Mouse (Mus musculus) layer of hippocampus, adult 11-12 months (tissue): Measurements from ENCODE around the gene Ugt1a6b.

Experiments
- DNase-seq: peaks from one replicate; pipeline ENCODE4 v3.0.0; 2022; ENCODE audit warnings: low spot score

Ugt1a6b gene

DNA sequence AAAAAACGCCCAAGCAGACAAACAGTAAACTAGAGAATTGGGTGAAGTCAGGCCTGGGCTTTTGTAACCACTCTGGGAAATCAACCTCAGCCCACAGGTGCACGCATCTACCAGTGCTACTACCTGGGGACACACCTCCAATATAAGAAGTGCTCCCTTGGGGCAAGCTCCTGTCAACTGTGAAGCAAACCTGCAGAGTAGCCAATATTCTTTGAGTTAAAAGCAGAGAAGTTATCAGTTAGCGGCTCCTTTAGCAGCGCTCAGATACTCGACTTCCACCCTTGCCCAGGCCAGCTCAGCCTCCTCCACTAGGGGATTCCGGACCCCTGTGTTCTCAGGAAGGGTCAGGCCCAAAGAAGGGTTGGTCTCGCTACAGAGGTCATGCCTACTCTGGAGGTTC lies 158.7 kb downstream of the Ugt1a6b start:
- no peak for DNase-seq

DNA sequence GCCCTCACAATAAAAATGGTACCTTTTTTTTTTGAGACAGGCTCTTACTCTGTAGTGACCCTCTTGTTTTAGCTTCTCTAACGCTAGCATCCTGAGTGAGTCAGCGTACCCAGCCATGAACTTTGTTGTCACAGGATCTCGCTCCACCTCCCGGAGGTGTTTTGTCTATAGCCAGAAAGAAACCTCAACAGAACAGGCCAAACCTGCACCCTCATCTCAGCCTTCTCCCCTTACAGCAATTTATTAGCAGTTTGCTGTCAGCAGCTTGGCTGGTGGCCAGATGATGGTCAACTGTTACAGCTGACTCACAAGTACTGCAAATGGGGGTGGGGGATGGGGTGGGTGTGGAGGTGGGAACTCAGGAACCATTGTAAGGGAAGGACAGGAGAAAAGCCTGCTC lies 159.2 kb downstream of the Ugt1a6b start:
- DNase-seq, result no peak

DNA sequence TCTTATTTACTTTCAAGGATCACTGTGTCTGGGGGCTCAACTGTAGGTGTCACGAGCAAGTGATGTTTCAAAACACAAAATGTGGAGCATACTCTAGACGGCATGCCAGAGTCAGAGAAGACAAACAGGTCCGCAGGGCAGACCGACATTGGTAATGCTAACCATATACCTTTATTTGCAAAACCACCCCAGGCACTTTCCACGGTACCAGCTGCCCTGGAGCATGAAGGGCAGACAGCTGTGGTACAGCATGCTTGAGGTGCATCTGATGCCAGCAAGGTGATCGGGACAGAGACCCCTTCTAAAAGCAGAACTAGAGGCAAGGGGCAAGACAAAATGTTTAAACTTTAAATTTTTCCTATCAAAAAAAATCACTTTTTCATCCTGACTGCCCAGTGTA lies 159.9 kb downstream of the Ugt1a6b start:
- no peak for DNase-seq

DNA sequence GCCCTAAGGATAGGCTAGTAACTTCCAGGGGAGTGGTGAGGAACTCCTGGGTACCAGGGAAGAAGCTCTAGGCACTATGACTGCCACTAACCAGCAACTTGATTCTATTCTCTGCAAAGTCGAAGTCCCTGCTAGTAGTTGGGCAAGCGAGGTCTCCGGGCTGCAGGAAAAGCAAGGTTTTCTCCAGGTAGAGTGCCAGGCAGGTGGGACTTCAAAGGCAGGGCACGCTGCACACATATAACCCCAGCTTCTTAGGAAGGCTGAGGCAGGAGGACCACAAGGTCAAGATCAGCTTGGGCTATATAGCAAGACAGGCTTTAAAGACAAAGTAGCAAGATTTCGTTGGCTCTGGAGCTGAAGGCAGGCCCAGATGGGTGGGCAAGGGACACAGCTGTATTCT lies 160.7 kb downstream of the Ugt1a6b start:
- no peak for DNase-seq

DNA sequence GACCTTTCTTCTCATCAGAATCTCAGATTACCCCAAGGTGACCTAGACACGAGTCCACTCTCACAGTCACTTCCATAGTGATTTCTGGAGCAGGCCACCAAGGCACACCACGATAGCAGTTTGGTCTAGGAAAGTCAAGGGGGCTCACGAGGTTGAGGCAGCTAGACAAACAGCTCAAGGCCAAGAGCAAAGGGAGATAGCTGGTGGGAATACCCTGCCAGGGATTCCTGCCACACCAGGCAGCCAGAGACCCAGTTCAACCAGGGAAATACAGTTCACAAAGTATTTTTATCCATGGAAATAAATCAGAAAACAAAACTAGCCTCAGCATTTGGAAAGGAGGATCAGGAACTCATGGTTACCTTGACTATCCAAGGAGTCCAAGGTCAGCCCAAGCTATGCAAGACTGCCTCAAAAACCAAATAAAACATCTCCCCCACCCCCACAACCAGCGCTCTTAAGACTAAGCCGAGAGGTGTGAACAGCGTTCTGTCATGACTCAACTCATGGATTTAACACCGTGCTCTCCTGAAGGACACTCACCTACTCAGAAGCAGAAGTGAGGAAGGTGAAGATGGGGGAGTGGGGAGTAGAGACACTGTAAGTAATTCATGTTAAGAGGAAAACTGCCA lies 161.3 kb downstream of the Ugt1a6b start:
- no peak for DNase-seq

DNA sequence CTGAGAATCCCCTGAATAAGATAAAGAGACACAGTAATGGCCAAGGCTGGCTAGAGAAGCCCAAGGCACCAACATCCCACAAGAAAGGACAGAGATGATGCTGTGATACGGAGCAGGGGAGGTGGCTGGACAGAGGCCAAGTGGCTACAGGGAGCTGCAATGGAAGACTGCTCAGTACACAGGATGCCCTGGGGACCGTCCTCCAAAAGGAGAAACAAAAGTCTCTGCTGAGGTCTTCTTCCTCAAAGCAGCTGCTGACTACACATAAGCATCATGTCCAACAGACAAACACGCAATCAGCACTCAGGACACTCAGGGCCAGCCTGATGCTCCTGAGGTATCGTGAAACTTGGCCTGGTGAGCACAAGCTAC lies 161.8 kb downstream of the Ugt1a6b start:
- DNase-seq, result no peak

DNA sequence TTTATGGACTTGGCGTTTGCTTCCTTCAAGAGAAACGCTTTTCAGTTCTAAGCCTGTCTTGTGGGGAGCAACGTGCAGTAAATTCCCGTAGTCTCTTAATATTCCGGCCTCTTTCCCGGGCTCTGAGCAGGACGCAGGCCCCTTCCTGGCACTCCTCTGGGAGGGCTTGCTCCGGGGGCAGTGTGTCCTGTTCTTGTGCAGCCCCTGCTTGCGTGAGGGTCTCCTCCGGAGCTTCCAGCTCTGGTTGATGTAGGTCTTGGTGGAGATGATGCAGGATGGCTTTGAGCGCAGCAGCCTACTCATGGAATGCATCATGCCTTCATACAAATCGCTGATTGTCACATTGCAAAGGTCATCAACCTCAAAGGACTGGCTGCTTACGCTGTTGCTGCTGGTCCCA lies 163.1 kb downstream of the Ugt1a6b start:
- no peak for DNase-seq

DNA sequence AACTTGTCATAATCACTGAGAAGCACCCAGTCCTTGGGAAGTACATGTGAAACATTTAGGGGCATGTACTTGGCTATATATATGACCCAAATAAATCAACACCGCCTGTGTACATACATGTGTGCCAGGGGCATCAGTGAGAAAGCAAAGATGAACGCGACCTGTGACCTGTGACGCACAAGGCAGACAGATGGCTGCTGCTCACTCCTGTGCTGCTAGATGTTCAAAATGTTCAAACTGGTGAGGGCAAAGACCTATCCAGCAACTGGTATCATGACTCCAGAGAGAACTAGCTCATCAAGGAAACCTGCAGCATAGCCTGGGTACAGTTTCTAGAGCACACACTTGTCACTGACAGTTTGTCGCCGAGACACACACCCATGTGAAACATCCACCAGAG lies 164.4 kb downstream of the Ugt1a6b start:
- no peak for DNase-seq

DNA sequence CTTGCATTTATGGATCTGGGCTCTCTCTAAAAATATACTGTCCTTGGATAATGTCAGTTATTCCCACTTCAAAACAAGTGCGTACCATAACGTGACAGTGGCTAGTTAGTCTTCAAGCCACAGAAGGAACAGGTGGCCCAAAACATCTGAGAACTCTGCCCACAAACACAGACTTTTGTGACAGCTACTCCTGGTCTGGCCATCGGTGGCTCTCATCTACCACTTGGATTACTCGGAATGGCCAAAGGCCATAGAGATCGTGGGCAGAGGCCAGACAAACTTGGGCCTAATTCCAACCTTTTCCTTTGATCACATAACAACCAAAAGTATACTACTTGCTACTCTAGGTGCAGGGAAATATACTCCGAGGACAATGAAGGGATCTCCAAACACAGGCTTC lies 165.0 kb downstream of the Ugt1a6b start:
- no peak for DNase-seq
